Mouse (Mus musculus): Measurements from ENCODE around the gene Alox12e. TPM values are rescaled to one million over a fixed set of nuclear protein-coding genes. Genes with fewer than 3 reads are reported as not detected.

The Alox12e gene
- polyA plus RNA-seq, 1 experiment from 2014 or later = 0.14 TPM

DNA sequence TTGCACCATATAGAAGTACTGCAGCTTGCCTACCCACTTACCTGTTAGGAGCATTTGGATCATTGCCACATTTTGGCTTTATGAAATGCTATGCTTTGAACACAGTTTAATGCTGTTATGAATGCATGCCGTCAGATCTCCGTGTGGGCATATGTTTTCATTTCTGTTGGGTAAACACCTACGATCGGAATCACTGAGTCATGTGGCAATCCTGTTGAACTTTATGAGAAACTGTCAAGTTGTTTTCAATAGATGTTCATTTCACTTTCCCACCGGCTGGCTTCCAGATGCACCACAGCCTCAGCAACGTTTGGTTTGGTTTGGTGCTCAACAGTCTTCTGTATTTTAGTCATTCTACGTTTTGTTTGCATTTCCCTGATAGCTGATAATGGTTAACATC, 50.8 kb downstream of the Alox12e start:
- H3K27ac ChIP-seq (ENCODE audit: low read depth, low read length) = no peak overlapping the region
- H3K27me3 ChIP-seq (replicated peaks; ENCODE audit: control insufficient read depth, insufficient read depth, low read length) = no peaks in the 10 kb centered on the region
- H3K4me2 ChIP-seq (ENCODE audit: low read length) = no peak overlapping the region
- no peaks in the 10 kb centered on the region for H3K4me1 ChIP-seq (ENCODE audit: control insufficient read depth, insufficient read depth, low read depth, low read length)
- H3K4me3 ChIP-seq (ENCODE audit: low read length) = no peak overlapping the region
- 88% methylated on average over 7 of the region's 7 CpGs for WGBS
- no peaks in the 10 kb centered on the region for H3K9me3 ChIP-seq (ENCODE audit: control insufficient read depth, low read length)
- no peak overlapping the region for H3K9ac ChIP-seq (ENCODE audit: low read depth, low read length)
- ATAC-seq = no peak
- no peaks in the 10 kb centered on the region for H3K36me3 ChIP-seq (ENCODE audit: control insufficient read depth, insufficient read depth, low read length)

- Histone ChIP-seq H3K27ac (ENCODE audit: low read depth, low read length) (no peak overlapping the region), H3K9ac (ENCODE audit: low read depth, low read length) (no peak overlapping the region), H3K36me3 (ENCODE audit: control insufficient read depth, insufficient read depth, low read length) (no peaks in the 10 kb centered on the region), H3K4me2 (ENCODE audit: low read length) (no peak overlapping the region), H3K27me3 (replicated peaks; ENCODE audit: control insufficient read depth, insufficient read depth, low read length) (no peaks in the 10 kb centered on the region), H3K4me1 (ENCODE audit: control insufficient read depth, insufficient read depth, low read depth, low read length) (no peaks in the 10 kb centered on the region), H3K9me3 (ENCODE audit: control insufficient read depth, low read length) (no peaks in the 10 kb centered on the region), H3K4me3 (ENCODE audit: low read length) (no peak overlapping the region)
- 90% methylated on average over 1 of the region's 1 CpGs for WGBS
- ATAC-seq = no peak
Observed at GRCm38 (mm10) chr11:70266405-70266804, 56.0 kb downstream of the Alox12e start.

GRCm38 (mm10) chr11:70265819-70266218, 56.6 kb downstream of the Alox12e start:
- ATAC-seq = no peak
- H3K9ac ChIP-seq (ENCODE audit: low read depth, low read length) = no peak overlapping the region
- H3K9me3 ChIP-seq (ENCODE audit: control insufficient read depth, low read length) = no peaks in the 10 kb centered on the region
- H3K27me3 ChIP-seq (replicated peaks; ENCODE audit: control insufficient read depth, insufficient read depth, low read length) = no peaks in the 10 kb centered on the region
- no peaks in the 10 kb centered on the region for H3K4me1 ChIP-seq (ENCODE audit: control insufficient read depth, insufficient read depth, low read depth, low read length)
- no peak overlapping the region for H3K4me2 ChIP-seq (ENCODE audit: low read length)
- no peak overlapping the region for H3K27ac ChIP-seq (ENCODE audit: low read depth, low read length)
- no peaks in the 10 kb centered on the region for H3K36me3 ChIP-seq (ENCODE audit: control insufficient read depth, insufficient read depth, low read length)
- WGBS = 77% methylated on average over 4 of the region's 4 CpGs
- no peak overlapping the region for H3K4me3 ChIP-seq (ENCODE audit: low read length)

Other genes with a start within 250 kb of the Alox12e start
- not detected in 2 replicates for gene Asgr2, start 230.0 kb downstream of the Alox12e start, polyA plus RNA-seq (2015; fragmentation: Nextera tagmentation; extraction: Ambion mirVana)
- gene Mgl2, start 192.3 kb downstream of the Alox12e start, polyA plus RNA-seq (2015; fragmentation: Nextera tagmentation; extraction: Ambion mirVana) = 1.2 and 1.4 TPM in 2 replicates
- 1.0 and 1.2 TPM in 2 replicates for gene Clec10a, start 166.4 kb downstream of the Alox12e start, polyA plus RNA-seq (2015; fragmentation: Nextera tagmentation; extraction: Ambion mirVana)
- 8.7 and 9.7 TPM in 2 replicates for gene Slc16a11, start 109.9 kb downstream of the Alox12e start, polyA plus RNA-seq (2015; fragmentation: Nextera tagmentation; extraction: Ambion mirVana)
- 11.9 and 15.2 TPM in 2 replicates for gene Slc16a13, start 101.6 kb downstream of the Alox12e start, polyA plus RNA-seq (2015; fragmentation: Nextera tagmentation; extraction: Ambion mirVana)
- 5.1 and 6.6 TPM in 2 replicates for gene Bcl6b, start 92.8 kb downstream of the Alox12e start, polyA plus RNA-seq (2015; fragmentation: Nextera tagmentation; extraction: Ambion mirVana)
- gene 0610010K14Rik, start 84.7 kb downstream of the Alox12e start, polyA plus RNA-seq (2015; fragmentation: Nextera tagmentation; extraction: Ambion mirVana) = 167 and 175 TPM in 2 replicates
- 13.8 and 15.7 TPM in 2 replicates for gene Gm21988, start 82.8 kb downstream of the Alox12e start, polyA plus RNA-seq (2015; fragmentation: Nextera tagmentation; extraction: Ambion mirVana)
- gene Rnasek, start 82.8 kb downstream of the Alox12e start, polyA plus RNA-seq (2015; fragmentation: Nextera tagmentation; extraction: Ambion mirVana) = 416 and 443 TPM in 2 replicates
- gene Alox12, start 67.3 kb downstream of the Alox12e start, polyA plus RNA-seq (2015; fragmentation: Nextera tagmentation; extraction: Ambion mirVana) = 1.1 and 1.3 TPM in 2 replicates
- 0.06 TPM in 1 of 2 replicates, not detected in the other for gene Alox15, start 29.4 kb upstream of the Alox12e start, polyA plus RNA-seq (2015; fragmentation: Nextera tagmentation; extraction: Ambion mirVana)
- gene Pelp1, start 87.4 kb upstream of the Alox12e start, polyA plus RNA-seq (2015; fragmentation: Nextera tagmentation; extraction: Ambion mirVana) = 31.7 and 37.0 TPM in 2 replicates
- gene Arrb2, start 110.0 kb upstream of the Alox12e start, polyA plus RNA-seq (2015; fragmentation: Nextera tagmentation; extraction: Ambion mirVana) = 54.9 and 55.6 TPM in 2 replicates
- 42.9 and 46.3 TPM in 2 replicates for gene Med11, start 129.3 kb upstream of the Alox12e start, polyA plus RNA-seq (2015; fragmentation: Nextera tagmentation; extraction: Ambion mirVana)
- gene Zmynd15, start 136.8 kb upstream of the Alox12e start, polyA plus RNA-seq (2015; fragmentation: Nextera tagmentation; extraction: Ambion mirVana) = 0.86 and 1.3 TPM in 2 replicates
- gene Cxcl16, start 137.4 kb upstream of the Alox12e start, polyA plus RNA-seq (2015; fragmentation: Nextera tagmentation; extraction: Ambion mirVana) = 6.0 and 7.3 TPM in 2 replicates
- gene Tm4sf5, start 182.6 kb upstream of the Alox12e start, polyA plus RNA-seq (2015; fragmentation: Nextera tagmentation; extraction: Ambion mirVana) = 3.8 and 5.5 TPM in 2 replicates
- 0.34 TPM in 1 of 2 replicates, not detected in the other for gene Vmo1, start 192.0 kb upstream of the Alox12e start, polyA plus RNA-seq (2015; fragmentation: Nextera tagmentation; extraction: Ambion mirVana)
- 0.39 and 0.40 TPM in 2 replicates for gene Gltpd2, start 196.6 kb upstream of the Alox12e start, polyA plus RNA-seq (2015; fragmentation: Nextera tagmentation; extraction: Ambion mirVana)
- 775 and 820 TPM in 2 replicates for gene Psmb6, start 202.7 kb upstream of the Alox12e start, polyA plus RNA-seq (2015; fragmentation: Nextera tagmentation; extraction: Ambion mirVana)
- gene Gm40193, start 210.3 kb upstream of the Alox12e start, polyA plus RNA-seq (2015; fragmentation: Nextera tagmentation; extraction: Ambion mirVana) = not detected in 2 replicates
- gene Pld2, start 217.4 kb upstream of the Alox12e start, polyA plus RNA-seq (2015; fragmentation: Nextera tagmentation; extraction: Ambion mirVana) = 20.6 and 21.4 TPM in 2 replicates
- 14.4 and 19.1 TPM in 2 replicates for gene Mink1, start 240.3 kb upstream of the Alox12e start, polyA plus RNA-seq (2015; fragmentation: Nextera tagmentation; extraction: Ambion mirVana)